Mouse (Mus musculus): ENCODE results near the gene Tceal1.

The Tceal1 gene

DNA sequence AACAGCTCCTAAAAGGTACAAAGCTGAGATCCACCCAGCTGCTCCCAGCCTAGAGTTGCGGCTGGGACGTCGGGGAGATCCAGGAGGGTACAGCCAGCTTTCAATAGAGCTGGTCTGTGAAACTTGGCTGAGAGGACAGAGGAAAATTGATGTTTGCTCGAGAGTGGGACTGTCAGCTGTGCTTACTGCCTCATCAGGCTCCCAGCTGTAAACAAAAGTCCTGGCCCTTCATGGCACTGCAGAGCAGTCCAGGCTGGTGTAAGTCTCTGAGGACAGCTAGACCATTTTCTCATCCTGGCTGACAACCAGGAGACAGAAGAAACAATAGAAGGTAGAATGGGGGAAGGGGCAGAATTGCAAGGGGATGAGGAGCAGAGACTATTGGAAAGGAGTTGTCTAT lies 41.5 kb downstream of the Tceal1 start:
- in situ Hi-C loops (cut with MboI, MseI) = no loop called here

DNA sequence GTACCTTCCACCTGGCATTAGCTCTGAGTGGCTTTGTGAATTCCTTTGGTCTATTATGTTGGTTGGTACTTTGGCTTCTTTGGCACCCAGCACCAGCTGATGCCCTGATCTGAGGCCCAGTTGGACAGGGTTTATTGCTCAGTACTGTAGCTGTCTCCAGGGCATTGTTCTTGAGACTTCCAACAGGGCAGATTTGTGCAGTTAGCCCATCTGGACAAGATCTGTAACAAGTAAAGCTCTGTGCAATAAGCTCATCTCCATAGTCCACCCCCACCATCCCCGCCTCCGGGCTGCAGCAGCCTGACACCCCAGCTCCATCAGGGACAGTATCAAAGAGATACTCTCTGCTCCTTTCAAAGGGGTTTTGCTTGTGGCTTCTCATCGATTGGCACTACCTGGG lies 47.7 kb downstream of the Tceal1 start:
- in situ Hi-C loops (cut with MboI, MseI) = no loop called here
